Mouse (Mus musculus) adrenal gland, postnatal 10 days (tissue): ENCODE results near the gene Gpx3. TPM values are rescaled to one million over a fixed set of nuclear protein-coding genes. Genes with fewer than 3 reads are reported as not detected.

Experiments
- DNase-seq: peaks from one replicate; pipeline ENCODE4 v3.0.0; 2021; ENCODE audit warnings: mixed read lengths
- total RNA-seq, 2 experiments: library from RNA; stranded (reverse); gene quantifications; 2 replicates each; pipeline ENCODE4 v1.2.3; 2021

The Gpx3 gene
- total RNA-seq, 2 experiments from 2014 or later, result 116 to 123 TPM

DNA sequence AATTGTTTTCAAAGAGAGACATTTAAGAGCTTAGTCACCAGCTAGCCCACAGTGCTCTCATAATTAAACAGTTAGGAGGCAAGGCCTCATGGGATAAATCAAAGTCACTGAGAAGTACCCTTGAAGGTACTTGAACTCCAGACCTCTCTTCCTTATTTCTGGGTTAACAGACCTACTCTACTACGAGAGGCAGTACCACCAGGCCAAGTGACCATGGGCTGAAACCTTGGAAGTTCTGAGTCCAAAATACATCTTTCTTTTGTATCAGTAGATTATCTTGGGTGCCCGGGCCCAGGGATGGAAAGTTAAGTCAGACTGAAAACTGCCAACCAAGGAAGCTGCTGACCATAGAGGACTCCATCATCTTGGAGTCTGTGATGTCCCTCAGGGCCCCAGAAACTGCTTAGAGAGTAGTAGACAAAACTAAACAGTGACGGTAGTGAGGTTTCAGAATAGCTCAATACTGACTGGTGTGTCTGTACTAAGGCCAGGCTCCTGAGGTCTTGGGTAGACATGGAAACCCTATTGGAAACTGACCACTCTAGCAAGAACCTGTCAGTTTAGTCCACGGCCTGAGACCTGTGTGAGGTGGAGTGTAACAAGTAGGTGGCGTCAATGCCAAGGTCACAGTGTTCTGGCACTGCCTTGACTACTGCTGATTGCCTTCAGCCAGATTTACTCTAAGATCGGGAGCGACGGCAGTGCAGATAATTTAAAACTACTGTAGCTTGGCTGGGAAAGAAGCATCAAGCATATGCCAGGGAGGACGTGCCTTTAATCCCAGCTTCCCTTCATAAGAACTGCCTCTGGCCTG, 10.5 kb downstream of the Gpx3 start:
- DNase-seq, result peak; percentile 16

DNA sequence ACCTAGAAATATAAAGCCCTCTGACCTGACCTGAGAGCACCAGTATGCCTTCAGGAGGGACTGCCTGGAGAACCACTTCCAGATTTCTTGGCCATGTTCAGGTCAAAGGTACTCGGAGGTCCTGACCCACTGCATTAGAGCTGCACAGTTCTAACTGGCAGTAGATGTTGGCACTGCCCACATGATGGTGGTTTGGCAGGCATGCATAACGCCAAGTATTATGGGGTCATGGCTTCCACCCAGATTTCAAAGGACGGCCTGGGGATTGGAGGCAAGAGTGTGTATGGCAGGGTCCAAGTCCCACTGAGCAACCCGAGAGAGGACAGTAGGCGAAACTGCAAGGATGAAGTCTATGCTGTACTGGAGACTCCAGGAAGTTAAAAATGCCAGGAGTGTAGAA, 11.6 kb downstream of the Gpx3 start:
- peak; percentile 71 for DNase-seq

DNA sequence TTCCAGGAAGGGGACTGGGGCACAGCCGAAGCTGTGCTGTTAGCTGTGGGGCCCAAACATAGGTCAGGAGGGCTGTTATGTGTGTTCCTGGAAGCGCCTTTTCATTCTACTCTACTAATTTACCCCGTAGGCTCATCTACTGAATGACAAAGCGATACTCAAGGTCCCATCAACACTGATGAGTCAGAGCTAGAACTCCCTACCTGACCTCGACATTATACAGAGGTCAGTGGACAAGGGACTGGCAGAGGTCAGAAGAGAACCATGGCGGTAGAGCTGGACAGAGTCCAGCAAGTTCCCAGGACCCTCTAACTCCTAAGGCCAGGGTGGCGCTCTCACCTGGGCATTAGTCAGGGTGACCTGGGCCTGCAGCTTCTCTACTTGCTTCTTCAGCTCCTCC, 15.2 kb downstream of the Gpx3 start:
- no peak for DNase-seq

DNA sequence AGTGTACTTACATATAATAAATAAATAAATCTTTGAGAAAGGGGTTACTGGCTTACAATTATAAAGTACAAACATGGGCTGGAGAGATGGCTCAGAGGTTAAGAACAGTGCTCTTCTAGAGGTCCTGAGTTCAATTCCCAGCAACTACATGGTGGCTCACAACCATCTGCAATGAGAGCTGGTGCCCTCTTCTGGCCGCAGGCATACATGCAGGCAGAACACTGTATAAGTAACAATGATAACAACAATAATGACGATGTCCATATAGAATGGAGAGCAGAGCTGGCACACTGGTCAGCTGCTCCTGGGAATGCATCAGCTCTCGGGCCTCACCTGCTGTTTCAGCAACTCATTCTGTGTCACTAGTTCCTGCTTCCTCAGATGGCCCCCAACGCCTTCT, 16.0 kb downstream of the Gpx3 start:
- DNase-seq, result no peak

DNA sequence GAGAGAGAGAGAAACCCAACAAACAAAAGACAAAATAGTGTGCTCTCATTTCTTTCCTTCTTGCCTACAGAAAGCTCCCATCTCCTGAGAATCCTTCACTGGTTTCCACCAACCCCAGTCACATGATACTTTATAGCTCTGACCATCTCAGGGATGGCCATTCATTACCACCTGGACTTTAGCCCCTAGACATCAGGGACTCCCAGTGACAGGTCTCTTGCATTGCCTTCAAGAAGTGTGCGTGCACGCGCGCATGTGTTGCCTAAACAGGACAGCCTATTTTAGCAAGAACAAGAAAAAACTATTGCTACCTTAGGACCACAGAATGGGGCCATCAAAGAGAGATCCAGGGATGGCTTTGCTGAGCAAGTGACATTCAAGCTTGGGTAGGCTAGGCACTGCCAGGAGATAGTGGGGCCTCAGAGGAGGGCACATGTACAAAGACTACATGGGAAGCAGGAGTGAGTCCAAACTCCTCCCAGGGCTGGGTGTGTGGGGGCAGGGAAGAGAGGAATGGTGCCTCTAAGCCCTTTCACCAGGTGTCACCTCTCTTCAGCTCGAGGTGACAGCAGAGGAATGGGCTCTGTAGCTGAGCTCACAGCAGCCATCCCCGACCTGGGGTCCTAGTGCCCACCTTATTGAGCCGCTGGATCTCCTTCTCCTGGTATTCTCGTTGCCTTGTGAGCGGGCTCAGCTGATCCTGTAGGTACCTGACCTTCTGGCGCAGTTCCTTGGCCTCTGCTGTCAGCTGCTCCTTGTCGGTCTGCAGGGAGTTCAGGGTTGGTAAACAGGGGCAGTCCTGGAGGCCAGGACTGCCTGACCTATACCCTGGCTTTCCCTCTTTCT, 18.1 kb downstream of the Gpx3 start:
- peak; percentile 67 for DNase-seq

DNA sequence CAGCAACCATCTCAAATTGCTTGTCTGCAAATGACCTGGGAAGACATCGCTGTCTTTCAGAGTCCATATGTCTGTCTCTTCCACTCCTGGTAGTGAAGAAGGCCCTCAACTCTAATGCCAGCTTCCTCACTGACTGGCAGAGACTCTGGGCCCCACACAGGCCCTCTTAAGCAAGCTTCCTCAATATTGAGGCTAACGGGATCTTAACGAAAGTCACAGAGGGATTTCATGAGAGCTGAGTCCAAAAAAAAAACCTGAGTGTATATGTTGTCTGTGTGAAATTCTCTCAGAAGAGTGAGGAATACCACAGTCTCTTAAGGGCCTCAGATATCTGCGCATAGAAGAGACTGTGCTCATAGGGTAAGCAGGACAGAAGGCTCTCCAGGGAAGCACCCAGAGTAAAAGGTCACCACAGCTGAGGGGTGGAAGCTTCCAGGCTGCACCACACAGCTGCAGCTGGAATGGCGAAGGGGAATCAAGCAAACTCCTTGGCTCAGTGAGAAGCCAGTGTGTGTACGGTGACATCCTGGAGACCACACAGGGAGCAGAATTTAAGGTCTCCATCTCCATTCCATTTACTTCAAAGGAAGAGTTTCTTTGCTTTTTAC, 18.8 kb downstream of the Gpx3 start:
- no peak for DNase-seq

DNA sequence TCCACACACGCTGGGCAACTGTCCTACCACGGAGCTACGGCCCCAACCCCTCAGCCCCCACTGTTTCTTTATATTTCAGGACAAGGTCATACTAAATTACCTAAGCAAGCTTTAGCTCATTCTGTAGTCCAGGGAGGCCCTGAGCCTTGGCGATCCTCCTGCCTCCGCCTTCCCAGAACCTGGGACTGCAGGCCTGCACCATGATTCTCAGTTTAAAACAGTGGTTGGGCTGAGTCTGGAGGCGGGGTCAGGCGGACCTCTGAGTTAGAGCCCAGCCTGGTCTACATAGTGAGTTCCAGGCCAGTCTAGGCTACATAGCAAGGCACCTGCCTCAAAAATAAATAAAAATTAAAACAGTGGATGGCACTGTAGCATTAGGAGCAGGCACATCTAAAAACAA, 19.5 kb downstream of the Gpx3 start:
- peak; percentile 58 for DNase-seq

DNA sequence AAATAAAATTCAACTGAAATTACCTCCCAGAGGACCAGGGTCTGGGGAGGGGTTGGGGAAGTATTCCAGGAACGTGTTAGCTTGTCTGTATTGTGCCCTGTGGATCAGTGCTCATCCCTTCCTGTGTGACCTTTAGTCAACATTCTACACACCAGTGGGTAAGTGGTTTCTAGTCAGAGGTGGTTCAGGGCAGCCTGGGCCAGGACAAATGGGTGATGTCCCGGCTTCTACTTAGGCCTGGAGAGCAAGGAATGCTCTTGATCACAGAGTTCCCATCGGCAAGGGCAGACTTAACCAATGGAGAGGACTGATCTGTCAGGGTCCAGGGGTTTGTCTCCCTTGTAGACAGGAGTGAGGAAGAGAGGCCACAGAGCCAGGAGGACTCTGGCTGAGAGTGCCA, 20.2 kb downstream of the Gpx3 start:
- DNase-seq, result no peak

DNA sequence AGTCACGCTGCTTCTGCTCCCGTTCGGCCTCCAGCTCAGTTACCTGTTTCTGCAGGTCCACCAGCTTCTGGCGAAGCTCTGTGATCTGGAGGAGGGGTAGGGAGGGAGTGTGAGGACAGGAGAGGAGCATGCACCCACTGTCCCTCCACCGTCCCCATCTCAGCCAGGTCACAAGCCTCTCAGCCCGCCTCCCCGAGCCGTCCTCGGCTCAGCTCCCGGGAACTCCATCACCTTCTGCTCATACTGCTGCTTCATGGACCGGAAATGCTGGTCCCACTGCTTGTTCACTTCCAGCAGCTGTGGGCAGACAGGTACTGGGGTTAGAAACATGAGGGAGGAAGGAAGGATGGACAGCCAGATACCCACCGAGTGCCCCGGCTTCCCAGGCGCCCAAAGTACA, 21.9 kb downstream of the Gpx3 start:
- no peak for DNase-seq

DNA sequence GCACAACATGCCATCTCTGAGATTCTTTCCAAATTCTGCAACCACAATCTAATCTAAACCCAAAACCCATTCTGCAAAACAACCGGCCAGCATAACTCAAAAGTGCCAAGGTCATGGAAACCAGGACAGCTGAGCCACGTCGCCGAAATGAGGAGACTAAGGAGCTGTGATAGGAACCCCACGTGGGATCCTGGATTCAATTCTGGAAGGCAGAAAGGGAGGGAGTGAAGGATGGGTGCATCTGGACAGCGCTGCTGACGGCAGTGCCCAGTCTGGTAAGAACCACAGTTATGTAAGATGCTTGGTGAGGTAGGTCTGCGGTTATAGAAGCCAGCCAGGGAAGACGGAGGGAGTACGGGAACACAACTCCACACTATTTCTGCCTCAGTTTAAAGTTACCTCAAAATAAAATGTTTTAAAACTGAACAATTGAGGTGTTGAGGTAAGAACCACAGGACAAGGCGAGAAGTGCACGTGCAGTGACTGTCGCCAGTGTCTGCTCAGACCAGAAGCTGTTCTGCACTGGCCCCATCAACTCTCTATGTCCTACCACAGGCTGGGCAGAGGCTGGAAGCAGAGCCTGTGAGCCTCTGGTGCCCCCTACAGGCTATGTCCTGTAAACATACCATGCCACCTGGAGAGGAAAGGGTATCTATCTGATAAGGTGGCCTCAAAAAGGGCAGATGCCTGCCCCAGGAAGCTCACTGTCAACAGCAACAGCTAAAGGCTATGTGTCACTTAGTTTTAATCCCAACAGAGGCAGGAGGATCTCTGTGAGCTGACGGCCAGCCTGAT, 25.3 kb downstream of the Gpx3 start:
- DNase-seq, result peak; percentile 84

DNA sequence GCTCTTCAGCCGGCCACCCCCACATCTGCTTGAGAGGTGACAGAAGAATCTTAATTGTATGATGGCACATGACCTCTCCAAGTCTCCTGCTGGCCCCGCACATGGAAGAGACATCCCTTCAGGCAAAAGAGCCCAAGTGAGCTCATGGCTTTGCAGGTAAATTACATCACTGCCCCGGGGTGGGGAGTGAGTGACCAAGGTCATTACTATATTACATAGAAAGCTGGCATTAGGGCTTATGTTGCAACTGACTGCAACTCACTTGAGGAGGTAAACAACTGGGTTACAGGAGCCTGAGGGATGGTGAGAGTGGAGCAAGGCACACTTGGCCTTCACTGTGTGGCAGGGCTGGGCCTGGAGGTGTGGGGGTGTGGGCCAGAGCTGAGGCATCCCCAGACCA, 26.0 kb downstream of the Gpx3 start:
- no peak for DNase-seq

DNA sequence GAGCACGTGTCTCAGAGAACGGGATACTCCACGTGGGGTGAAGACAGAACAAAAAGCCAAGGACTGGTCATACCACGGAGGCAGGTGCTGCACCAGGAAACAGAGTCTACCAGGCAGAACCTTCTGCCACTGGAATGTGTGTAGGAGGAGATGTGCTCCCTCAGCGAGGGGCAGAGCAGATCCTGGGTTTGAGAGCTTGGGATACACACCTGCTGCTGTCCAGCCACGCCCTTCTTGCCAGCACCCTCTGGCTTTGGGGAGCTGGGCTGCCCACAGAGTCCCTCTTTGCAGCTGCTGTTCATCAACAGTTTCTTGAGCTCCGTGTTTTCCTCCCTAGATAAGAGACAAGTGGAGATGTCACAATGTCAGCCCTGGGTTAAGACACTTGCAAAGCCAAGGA, 26.6 kb downstream of the Gpx3 start:
- DNase-seq, result no peak

DNA sequence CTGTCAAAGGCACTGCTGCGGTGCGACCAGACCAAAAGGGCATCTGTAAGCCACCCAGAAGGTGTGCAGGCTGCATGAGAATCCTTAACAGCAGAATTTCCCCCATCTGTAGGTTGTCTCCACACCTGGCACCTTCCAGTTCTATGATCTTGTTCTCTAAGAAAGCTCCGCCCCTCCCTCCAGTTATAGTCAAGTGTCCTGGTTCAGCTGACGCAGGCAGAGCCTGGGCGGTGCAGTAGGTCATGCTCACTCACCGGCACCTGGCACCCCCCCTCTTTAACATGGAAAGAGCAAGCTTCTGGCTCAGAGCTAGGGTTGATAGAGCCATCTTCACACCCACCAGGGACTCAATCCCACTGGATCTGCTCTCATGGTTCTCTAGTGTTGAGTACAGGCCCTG, 27.0 kb downstream of the Gpx3 start:
- no peak for DNase-seq

DNA sequence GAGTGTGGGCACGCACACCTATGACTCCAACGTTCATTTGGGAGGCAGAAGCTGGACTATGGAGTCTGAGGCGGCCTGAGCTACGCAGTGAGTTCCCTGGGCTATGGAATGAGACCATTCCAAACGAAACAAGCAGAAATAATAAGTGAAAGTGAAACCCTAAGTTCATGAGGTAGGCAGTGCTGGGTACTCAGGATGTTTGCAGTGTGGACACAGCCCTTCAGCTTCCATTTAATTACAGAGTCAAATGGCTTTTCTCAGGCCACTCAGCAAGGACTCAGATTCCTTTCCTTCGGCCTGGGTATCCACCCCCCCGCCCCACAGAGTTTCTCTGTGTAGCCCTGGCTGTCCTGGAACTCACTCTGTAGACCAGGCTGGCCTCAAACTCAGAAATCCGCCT, 27.5 kb downstream of the Gpx3 start:
- DNase-seq, result no peak

DNA sequence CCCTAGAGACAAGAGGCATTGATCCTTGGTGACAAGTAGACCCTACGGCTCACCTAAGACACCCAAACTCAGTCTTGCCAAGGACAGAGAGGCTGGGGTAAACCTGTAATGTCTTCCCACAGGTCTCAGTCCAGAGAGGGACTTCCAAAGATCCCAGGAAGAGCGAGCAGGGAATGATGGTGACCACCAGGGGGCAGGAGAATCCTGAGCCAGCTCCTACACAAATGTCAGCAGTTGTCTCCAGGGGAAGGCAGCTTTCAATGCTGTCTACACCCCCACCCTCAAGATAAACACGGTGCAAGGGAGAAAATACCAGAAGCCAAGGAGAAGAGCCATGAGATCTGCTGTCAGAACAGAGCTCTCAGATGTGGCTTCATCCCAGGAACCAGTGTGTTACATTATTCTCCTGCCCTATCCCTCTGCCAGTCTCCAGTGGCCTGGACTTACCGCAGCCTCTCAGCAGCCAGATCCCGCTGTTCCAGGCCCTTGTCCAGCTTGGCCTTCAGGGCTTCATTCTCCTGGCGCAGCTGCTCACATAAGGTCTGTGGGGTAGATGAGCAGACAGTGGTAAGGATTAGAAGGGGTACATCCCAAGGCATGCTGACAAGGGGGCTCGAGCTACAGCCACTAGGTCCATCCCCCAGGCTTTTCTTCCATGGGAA, 28.2 kb downstream of the Gpx3 start:
- peak; percentile 67 for DNase-seq

DNA sequence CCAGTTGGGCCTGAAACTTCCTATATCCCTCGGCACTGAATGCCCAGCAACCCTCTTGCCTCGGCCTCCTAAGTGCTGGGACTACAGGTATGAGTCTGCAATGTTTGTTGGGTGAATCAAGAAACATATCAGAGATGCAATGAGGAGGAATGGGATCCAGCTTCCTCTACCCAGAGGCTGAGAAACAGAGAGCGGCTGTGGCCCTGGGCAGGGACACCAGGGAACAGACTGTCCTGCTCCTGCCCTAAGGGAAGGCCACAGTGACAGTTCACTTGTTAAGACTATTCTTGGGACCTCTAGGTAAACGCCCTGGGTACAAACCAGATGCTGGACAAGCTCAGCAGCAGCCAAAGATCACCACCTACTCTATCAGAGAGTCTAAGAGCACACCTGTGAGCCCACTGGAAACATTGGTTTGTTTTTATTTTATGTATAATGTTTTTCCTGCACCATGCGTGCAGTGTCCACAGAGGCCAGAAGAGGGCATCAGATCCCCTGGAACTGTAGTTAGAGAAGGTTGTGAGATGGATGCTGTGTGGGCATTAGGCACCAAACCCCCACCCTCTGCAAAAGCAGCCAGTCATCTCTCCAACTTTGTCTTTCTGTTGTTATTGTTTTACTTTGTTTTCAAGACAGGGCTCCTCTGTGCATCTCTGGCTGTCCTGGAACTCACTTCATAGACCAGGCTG, 29.3 kb downstream of the Gpx3 start:
- peak; percentile 75 for DNase-seq

DNA sequence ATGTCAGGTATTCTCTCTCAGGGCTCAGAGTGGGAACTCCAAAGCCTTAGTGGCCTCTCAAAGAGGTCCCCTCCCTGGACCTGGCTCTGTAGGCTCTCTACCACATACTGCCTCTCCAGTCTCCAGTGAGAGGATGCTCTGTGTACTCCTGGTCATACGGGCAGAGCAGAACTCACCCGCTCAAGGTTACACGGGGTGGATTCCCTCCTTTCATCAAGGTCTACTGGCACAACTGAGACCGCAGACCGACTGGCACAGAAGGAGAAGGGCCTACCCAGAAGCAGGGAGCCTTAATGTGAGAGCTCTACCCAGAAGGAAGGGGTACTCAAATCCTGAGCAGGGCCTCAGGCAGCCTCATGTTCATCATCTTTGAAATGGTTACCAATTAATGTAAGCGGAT, 30.3 kb downstream of the Gpx3 start:
- DNase-seq, result no peak

DNA sequence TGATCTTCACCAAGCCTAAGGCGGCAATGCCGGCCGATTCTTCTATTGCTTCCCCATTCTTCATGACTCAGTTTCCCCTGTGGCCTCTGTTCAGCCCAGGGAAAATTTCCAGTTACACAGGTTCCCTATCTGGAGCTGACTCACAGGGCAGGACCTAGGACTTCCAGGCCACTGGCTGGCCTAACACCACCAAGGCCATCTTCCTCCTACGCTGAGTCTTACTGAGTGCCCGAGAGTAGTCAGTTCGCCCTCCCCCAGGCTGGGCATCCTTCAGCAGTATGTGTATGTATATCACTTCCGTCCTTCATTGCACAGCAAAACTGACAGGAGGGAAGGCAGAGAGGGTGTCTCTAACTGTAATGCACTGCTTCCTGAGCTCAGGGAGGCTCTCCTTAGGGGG, 31.9 kb downstream of the Gpx3 start:
- DNase-seq, result no peak

DNA sequence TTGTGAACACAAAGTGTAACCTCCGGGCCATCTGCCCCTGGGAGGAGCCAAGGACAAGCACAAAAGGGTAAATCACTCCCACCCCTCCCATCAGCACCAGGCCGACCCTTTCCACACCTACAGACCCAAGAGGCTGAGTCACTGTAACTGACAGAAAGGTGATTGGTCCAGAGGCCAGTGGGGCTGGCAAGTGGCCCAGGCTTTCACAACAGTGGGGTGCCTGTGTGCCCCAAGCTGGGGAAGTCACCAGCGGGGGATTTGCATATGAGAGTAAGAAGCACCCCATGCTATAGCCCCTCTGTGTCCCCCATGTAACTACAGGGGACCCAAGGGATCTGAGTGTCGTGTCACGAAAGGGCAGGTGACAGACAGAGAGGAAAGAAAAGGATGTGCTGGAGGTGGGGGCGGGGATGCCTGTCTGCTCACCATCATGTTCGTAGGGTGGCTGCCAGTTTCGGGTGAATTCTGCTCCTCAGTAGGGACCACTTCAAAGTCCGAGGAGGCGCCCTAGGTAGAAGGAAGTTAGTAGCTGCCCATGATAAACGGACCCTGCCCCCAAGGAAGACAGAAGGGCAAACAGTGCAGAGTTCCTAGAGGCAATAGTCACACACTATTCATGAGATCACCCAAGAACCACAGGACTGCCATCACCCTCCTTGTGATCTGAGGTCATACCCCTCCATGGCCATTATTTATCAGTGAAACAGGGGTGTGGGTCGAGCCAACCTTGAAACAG, 34.0 kb downstream of the Gpx3 start:
- peak; percentile 79 for DNase-seq

DNA sequence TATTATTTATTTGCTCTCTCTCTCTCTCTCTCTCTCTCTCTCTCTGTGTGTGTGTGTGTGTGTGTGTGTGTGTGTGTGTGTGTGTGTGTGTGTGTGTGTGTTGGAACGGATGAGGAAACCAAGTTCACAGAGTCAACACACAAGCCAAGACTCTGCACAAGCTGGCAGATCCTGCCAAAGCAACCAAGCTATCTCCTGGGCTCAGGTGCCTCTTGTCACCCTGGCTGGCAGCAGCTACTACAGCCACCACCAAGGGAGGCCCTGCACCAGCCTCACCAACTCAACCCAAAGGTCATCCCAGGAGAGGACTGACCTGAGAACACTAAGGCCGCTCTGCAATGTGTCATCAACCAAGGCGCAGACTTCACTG, 34.5 kb downstream of the Gpx3 start:
- DNase-seq, result no peak

DNA sequence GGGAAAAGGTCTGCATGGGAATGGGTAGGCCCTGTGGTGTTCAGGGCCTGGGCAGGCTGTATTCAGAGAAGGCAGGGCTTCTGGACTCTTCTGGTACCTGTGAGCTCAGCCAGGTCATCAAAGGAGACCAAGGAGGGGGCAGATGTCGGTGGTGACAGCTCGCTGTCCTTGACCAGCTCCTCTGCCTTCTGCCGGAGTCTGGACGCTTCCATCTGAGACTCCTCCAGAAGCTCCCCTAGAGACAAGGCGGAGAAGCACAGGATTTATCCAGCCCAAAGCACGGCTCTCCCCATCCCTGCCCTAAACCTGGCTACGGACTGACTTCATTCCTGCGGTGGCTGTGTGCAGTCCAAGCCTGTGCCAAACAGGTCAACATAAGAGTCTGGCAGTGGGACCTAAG, 37.2 kb downstream of the Gpx3 start:
- no peak for DNase-seq
